Mouse (Mus musculus): ENCODE measurements around the gene 2310034G01Rik. TPM values are rescaled to one million over a fixed set of nuclear protein-coding genes. Genes with fewer than 3 reads are reported as not detected.

Gene 2310034G01Rik
- total and polyA plus RNA-seq, 3 experiments: 0.34 to 0.66 (median 0.43) TPM

- peaks cover 2% of the 10 kb centered on the region; the same call in 1 of the 2 replicates for H3K4me1 ChIP-seq (ENCODE audit: control insufficient read depth, insufficient read depth, low read length)
These were observed 33.1 kb downstream of the 2310034G01Rik start for GRCm38 (mm10) chr19:46316846-46317545.

DNA sequence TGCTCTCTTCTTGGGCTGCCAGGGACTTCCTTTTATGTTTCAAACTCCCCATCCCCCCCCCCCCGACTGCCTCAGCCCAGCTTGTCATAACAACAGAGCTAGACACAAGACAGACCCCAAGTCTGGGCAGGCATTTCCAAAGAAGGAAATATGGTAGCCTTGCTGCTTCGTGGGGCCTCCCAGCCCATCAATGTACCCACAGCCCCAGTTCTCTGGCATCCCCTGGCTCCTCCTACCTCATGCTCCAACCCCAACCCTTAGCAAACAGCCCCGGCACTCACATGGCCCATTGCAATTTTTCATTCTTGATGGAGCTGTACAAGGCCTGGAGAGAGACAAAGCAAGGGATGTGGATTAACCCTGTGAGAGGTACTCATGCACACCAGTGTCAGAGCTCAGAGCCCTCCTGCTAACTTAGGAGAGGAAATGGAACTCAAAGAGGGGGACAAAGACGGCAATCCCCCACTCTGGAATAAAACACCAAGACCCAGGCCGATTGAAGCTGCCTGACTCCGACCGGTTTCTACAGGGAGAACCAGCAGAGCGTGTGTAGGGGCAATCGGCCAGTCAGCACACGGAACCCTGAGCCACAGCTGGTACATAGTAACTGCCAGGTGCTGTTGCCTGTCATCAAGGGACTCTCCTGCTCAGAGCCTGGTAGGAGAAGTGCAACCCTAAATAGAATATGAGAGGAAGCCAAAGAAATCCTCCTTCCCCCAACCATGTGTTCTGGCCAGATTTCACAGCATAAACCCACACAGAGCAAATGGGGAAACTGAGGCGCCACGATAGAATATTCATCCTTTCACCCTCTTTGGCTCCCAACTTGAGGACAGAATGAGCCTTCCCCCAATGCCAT is 34.1 kb downstream of the 2310034G01Rik start:
- H3K27me3 ChIP-seq (ENCODE audit: control insufficient read depth, insufficient read depth, low read length): peaks cover 26% of the 10 kb centered on the region
- H3K4me3 ChIP-seq: no peak overlapping the region
- no peaks in the 10 kb centered on the region for H3K36me3 ChIP-seq (ENCODE audit: control insufficient read depth, insufficient read depth, low read length)
- DNase-seq: no peak
- no peak overlapping the region for H3K27ac ChIP-seq
- H3K9ac ChIP-seq (ENCODE audit: low read depth, low read length): no peak overlapping the region
- 57% methylated on average over 12 of the region's 12 CpGs for WGBS
- TF ChIP-seq CTCF (IDR thresholded peaks at IDR 0.05) (no peak), POLR2A (IDR thresholded peaks at IDR 0.05; ENCODE audit: insufficient read depth, low read depth, low read length) (no peak), EP300 (IDR thresholded peaks at IDR 0.05; ENCODE audit: insufficient read depth, low read depth, low read length) (no peak)
- no peaks in the 10 kb centered on the region for H3K79me2 ChIP-seq (replicated peaks; ENCODE audit: control insufficient read depth, insufficient read depth, low read length)
- intact Hi-C loops (cut with DNase I): no loop called here
- H3K4me1 ChIP-seq (ENCODE audit: control insufficient read depth, insufficient read depth, low read length): peaks cover 2% of the 10 kb centered on the region; the same call in 1 of the 2 replicates

More at GRCm38 (mm10) chr19:46316846-46317545, 33.1 kb downstream of the 2310034G01Rik start:
- Histone ChIP-seq H3K27ac (no peak overlapping the region), H3K4me3 (no peak overlapping the region), H3K36me3 (ENCODE audit: control insufficient read depth, insufficient read depth, low read length) (no peaks in the 10 kb centered on the region), H3K9ac (ENCODE audit: low read depth, low read length) (0 out of 2 replicates have a peak overlapping the region, but pooled peaks have one; percentile 10), H3K27me3 (ENCODE audit: control insufficient read depth, insufficient read depth, low read length) (peaks cover 27% of the 10 kb centered on the region), H3K79me2 (replicated peaks; ENCODE audit: control insufficient read depth, insufficient read depth, low read length) (no peaks in the 10 kb centered on the region)
- DNase-seq: peak in 1 of 2 experiments; percentile 2
- no peak for TF ChIP-seq EP300 (IDR thresholded peaks at IDR 0.05; ENCODE audit: insufficient read depth, low read depth, low read length)
- no peak for TF ChIP-seq POLR2A (IDR thresholded peaks at IDR 0.05; ENCODE audit: insufficient read depth, low read depth, low read length)
- no peak for TF ChIP-seq CTCF (IDR thresholded peaks at IDR 0.05)
- 36% methylated on average over 15 of the region's 15 CpGs for WGBS
- intact Hi-C loops (cut with DNase I): no loop called here

DNA sequence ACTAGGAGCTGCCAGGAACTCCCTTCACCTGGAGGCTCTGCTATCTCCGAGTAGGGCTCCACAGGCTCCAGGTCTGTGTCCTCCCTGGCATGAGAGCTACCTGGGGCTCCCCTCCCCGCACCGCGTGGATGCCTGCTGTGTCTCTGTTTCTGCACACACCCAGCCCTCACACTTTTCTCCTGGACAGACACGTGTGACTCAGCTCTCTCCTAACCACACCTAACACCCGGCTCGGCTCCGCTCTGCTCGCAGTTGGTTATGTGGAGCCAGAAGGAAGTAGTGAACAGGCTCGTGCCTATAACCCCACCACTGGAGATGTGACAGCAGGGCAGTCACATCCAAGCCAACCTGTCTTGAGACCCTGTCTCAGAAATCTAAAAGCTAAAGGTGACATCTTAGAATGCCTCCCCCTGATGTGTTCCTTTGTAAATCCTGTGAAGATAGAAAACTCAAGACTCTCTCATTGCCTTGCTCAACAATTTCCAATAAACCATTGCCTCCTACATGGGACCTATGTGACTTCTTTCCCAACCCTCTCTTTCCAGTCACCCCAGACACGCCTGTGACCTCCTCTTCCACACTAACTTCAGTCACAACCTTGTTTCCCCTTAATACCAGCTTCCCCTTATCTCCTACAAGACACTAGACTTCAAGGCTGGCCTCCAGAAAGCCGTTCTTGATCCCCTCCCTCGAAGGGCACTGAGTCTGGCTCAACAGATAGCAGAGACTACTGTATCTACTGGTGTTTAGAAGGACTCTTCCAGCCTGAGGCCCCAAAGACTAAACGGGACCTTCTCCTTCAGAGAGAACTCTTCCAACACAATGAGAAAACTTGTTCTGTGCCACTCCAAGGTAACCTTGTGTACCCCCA is 35.0 kb downstream of the 2310034G01Rik start:
- Histone ChIP-seq H3K4me1 (ENCODE audit: control insufficient read depth, insufficient read depth, low read length) (peaks cover 2% of the 10 kb centered on the region; the same call in 1 of the 2 replicates), H3K36me3 (ENCODE audit: control insufficient read depth, insufficient read depth, low read length) (no peaks in the 10 kb centered on the region), H3K27ac (no peak overlapping the region), H3K27me3 (ENCODE audit: control insufficient read depth, insufficient read depth, low read length) (peaks cover 26% of the 10 kb centered on the region), H3K79me2 (replicated peaks; ENCODE audit: control insufficient read depth, insufficient read depth, low read length) (no peaks in the 10 kb centered on the region), H3K9ac (ENCODE audit: low read depth, low read length) (no peak overlapping the region), H3K4me3 (no peak overlapping the region)
- 29% methylated on average over 14 of the region's 14 CpGs for WGBS
- intact Hi-C loops (cut with DNase I): no loop called here
- TF ChIP-seq POLR2A (IDR thresholded peaks at IDR 0.05; ENCODE audit: insufficient read depth, low read depth, low read length): no peak
- TF ChIP-seq EP300 (IDR thresholded peaks at IDR 0.05; ENCODE audit: insufficient read depth, low read depth, low read length): no peak
- no peak for TF ChIP-seq CTCF (IDR thresholded peaks at IDR 0.05)
- no peak for DNase-seq

- Histone ChIP-seq H3K79me2 (replicated peaks; ENCODE audit: control insufficient read depth, insufficient read depth, low read length) (no peaks in the 10 kb centered on the region), H3K36me3 (ENCODE audit: control insufficient read depth, insufficient read depth, low read length) (no peaks in the 10 kb centered on the region), H3K4me3 (no peak overlapping the region), H3K4me1 (ENCODE audit: control insufficient read depth, insufficient read depth, low read length) (peaks cover 2% of the 10 kb centered on the region; the same call in 1 of the 2 replicates), H3K27ac (no peak overlapping the region), H3K27me3 (ENCODE audit: control insufficient read depth, insufficient read depth, low read length) (peaks cover 23% of the 10 kb centered on the region), H3K9ac (ENCODE audit: low read depth, low read length) (no peak overlapping the region)
- WGBS: 20% methylated on average over 18 of the region's 18 CpGs
- TF ChIP-seq CTCF (IDR thresholded peaks at IDR 0.05): no peak
- no peak for TF ChIP-seq POLR2A (IDR thresholded peaks at IDR 0.05; ENCODE audit: insufficient read depth, low read depth, low read length)
- TF ChIP-seq EP300 (IDR thresholded peaks at IDR 0.05; ENCODE audit: insufficient read depth, low read depth, low read length): no peak
- peak in 1 of 2 experiments; percentile 5 for DNase-seq
- intact Hi-C loops (cut with DNase I): no loop called here
These were observed 35.9 kb downstream of the 2310034G01Rik start for GRCm38 (mm10) chr19:46314151-46314601.

GRCm38 (mm10) chr19:46313591-46313990 is 36.5 kb downstream of the 2310034G01Rik start:
- intact Hi-C loops (cut with DNase I): no loop called here
- peaks cover 22% of the 10 kb centered on the region for H3K27me3 ChIP-seq (ENCODE audit: control insufficient read depth, insufficient read depth, low read length)
- DNase-seq: no peak
- H3K36me3 ChIP-seq (ENCODE audit: control insufficient read depth, insufficient read depth, low read length): no peaks in the 10 kb centered on the region
- no peak overlapping the region for H3K4me3 ChIP-seq
- peaks cover 2% of the 10 kb centered on the region; the same call in 1 of the 2 replicates for H3K4me1 ChIP-seq (ENCODE audit: control insufficient read depth, insufficient read depth, low read length)
- WGBS: 83% methylated on average over 6 of the region's 6 CpGs
- no peak overlapping the region for H3K27ac ChIP-seq
- H3K79me2 ChIP-seq (replicated peaks; ENCODE audit: control insufficient read depth, insufficient read depth, low read length): no peaks in the 10 kb centered on the region
- TF ChIP-seq POLR2A (IDR thresholded peaks at IDR 0.05; ENCODE audit: insufficient read depth, low read depth, low read length): no peak
- TF ChIP-seq EP300 (IDR thresholded peaks at IDR 0.05; ENCODE audit: insufficient read depth, low read depth, low read length): no peak
- TF ChIP-seq CTCF (IDR thresholded peaks at IDR 0.05): no peak
- H3K9ac ChIP-seq (ENCODE audit: low read depth, low read length): no peak overlapping the region
